Mouse (Mus musculus): ENCODE measurements around the gene Osgepl1. TPM values are rescaled to one million over a fixed set of nuclear protein-coding genes. Genes with fewer than 3 reads are reported as not detected.
"Not testable (repeated sequence)": the region's sequence is repeated elsewhere in the genome, so short reads cannot be mapped to it uniquely, and the experiment has no call there.

Gene Osgepl1
- 28.4 and 28.8 TPM in 2 replicates for polyA plus RNA-seq (2015; fragmentation: Nextera tagmentation; extraction: Ambion mirVana)

- peak within 1 kb of the TSS; percentile 82 for H3K9ac ChIP-seq
- no peaks in the 10 kb centered on the region for H3K27me3 ChIP-seq
- peak within 1 kb of the TSS; percentile 66 for H3K4me2 ChIP-seq
- no peaks in the 10 kb centered on the region for H3K9me3 ChIP-seq (replicated peaks)
- H3K4me3 ChIP-seq = peak within 1 kb of the TSS; percentile 67
- peaks cover 32% of the 10 kb centered on the region for H3K36me3 ChIP-seq (ENCODE audit: poor library complexity, severe bottlenecking)
- peaks cover 16% of the 10 kb centered on the region for H3K4me1 ChIP-seq
- peak within 1 kb of the TSS; percentile 77 for H3K27ac ChIP-seq
- 3% methylated on average over 27 of the region's 27 CpGs for WGBS
- peak; percentile 99 for ATAC-seq
Observed at GRCm38 (mm10) chr1:53312989-53313967, at the start of gene Osgepl1. Gene Osgepl1 (plus strand): TSS chr1:53313624.

DNA sequence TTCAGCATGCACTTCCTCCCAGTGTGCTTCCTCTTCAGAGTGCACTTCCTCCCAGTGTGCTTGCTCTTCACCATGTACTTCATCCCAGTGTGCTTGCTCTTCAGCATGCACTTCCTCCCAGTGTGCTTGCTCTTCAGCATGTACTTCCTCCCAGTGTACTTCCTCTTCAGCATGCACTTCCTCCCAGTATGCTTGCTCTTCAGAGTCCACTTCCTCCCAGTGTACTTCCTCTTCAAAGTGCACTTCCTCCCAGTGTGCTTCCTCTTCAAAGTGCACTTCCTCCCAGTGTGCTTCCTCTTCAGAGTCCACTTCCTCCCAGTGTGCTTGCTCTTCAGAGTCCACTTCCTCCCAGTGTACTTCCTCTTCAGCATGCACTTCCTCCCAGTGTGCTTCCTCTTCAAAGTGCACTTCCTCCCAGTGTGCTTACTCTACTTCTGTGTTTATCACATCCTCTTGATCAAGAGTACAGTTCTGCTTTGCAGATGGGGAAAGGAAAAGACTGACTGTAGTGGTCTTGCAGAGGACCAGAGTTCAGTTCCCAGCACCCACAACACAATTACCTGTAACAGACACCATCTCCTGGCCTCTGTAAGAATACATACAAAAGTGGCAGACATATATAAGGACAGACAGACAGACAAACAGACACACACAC lies 48.3 kb upstream of the Osgepl1 start:
- not testable (repeated sequence) for ATAC-seq

DNA sequence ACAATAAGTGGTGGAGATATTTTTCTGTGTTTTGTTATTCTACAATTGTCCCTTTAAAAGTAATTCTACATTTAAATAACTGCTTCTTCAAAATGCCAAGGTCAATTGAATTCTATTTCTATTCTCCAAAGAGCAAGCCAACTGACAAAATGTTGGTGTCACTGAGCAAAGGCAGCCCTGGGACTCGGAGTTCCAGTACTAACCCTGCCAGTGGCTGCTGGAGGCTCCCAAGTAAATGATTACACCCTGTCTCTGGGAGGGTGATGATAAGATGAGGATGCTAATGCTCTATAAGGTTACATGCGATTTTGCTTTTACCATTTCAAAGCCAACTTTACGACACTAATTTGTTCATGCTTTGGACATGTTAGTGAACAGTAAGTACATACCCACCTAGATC lies 43.5 kb upstream of the Osgepl1 start:
- Histone ChIP-seq H3K27me3 (no peaks in the 10 kb centered on the region), H3K4me3 (no peak overlapping the region), H3K27ac (no peak overlapping the region), H3K9me3 (replicated peaks) (no peaks in the 10 kb centered on the region), H3K36me3 (ENCODE audit: poor library complexity, severe bottlenecking) (peaks cover 8% of the 10 kb centered on the region), H3K9ac (no peak overlapping the region), H3K4me2 (no peak overlapping the region), H3K4me1 (no peaks in the 10 kb centered on the region)
- 93% methylated on average over 3 of the region's 3 CpGs for WGBS
- ATAC-seq = no peak

More for the DNA sequence above, 48.3 kb upstream of the Osgepl1 start:
- peaks cover 13% of the 10 kb centered on the region for H3K36me3 ChIP-seq (ENCODE audit: poor library complexity, severe bottlenecking)
- not testable (repeated sequence) for H3K27me3 ChIP-seq; H3K27ac ChIP-seq; H3K9ac ChIP-seq; H3K4me3 ChIP-seq; H3K4me1 ChIP-seq; H3K4me2 ChIP-seq; H3K9me3 ChIP-seq (replicated peaks)

DNA sequence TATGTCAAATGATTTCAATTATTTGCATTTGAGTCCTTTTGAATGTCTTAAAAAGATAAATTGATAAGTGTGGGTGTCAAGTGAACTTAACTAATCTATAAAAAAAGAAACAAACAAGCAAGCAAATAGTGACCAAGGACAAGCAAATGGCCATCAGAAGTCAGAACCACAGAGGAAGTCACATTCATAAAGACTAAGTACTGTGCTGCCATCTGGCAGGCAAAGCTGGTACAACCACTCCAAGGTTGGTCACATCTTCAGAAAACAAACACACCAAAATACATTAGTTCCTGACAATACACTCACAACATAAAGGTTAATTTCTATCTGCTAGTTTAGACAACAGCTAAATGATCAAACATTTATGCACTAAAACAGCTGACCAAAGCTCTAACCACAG lies 40.8 kb upstream of the Osgepl1 start:
- Histone ChIP-seq H3K9me3 (replicated peaks) (no peaks in the 10 kb centered on the region), H3K27me3 (no peaks in the 10 kb centered on the region), H3K4me1 (no peaks in the 10 kb centered on the region), H3K9ac (no peak overlapping the region), H3K36me3 (ENCODE audit: poor library complexity, severe bottlenecking) (0 out of 2 replicates have a peak, but pooled peaks cover under 1% of the 10 kb centered on the region), H3K27ac (no peak overlapping the region), H3K4me3 (no peak overlapping the region), H3K4me2 (no peak overlapping the region)
- ATAC-seq = no peak

DNA sequence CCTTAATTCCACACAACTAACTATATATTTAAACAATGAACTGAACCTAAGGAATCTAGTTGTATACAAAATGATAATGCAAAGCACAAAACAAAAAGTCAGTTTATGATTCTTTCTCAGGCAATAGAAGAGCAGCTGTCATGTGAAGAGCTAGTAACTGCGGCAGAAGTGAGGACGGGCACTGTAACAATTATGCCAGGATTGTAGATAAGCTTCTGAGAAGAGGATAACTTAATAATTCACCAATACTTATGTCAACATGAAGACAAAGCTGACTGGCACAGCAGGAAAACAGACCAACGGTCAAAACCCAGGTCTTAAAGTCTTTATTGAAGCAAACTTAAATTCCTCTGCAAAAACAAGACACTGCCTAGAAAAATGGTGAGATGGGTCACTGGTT lies 22.2 kb upstream of the Osgepl1 start:
- Histone ChIP-seq H3K4me2 (no peak overlapping the region), H3K36me3 (ENCODE audit: poor library complexity, severe bottlenecking) (no peaks in the 10 kb centered on the region), H3K9me3 (replicated peaks) (no peaks in the 10 kb centered on the region), H3K9ac (no peak overlapping the region), H3K27ac (no peak overlapping the region), H3K4me1 (no peaks in the 10 kb centered on the region), H3K27me3 (no peaks in the 10 kb centered on the region), H3K4me3 (no peak overlapping the region)
- no peak for ATAC-seq
- WGBS = 88% methylated on average over 3 of the region's 3 CpGs

- Histone ChIP-seq H3K9ac (peak within 1 kb of the TSS; percentile 86), H3K9me3 (replicated peaks) (no peaks in the 10 kb centered on the region), H3K27ac (peak within 1 kb of the TSS; percentile 81), H3K4me2 (peak within 1 kb of the TSS; percentile 61), H3K4me3 (peak within 1 kb of the TSS; percentile 67), H3K4me1 (peaks cover 12% of the 10 kb centered on the region), H3K36me3 (ENCODE audit: poor library complexity, severe bottlenecking) (peaks cover 14% of the 10 kb centered on the region; the same call in 1 of the 2 replicates), H3K27me3 (no peaks in the 10 kb centered on the region)
- ATAC-seq = peak; percentile 100
- under 1% methylated on average over 66 of the region's 66 CpGs for WGBS
Observed at GRCm38 (mm10) chr1:53296581-53297383, 16.6 kb upstream of the Osgepl1 start, which contains the start of the genes Pms1, Ormdl1 and Gm28778. Gene Pms1 (minus strand): TSS chr1:53297018. Gene Ormdl1 (plus strand): TSS chr1:53297095. Gene Gm28778 (plus strand): TSS chr1:53297111.

- Histone ChIP-seq H3K4me3 (no peak overlapping the region), H3K27ac (no peak overlapping the region), H3K4me2 (no peak overlapping the region), H3K4me1 (peaks cover 12% of the 10 kb centered on the region), H3K36me3 (ENCODE audit: poor library complexity, severe bottlenecking) (peaks cover 21% of the 10 kb centered on the region; the same call in 1 of the 2 replicates), H3K9ac (no peak overlapping the region), H3K27me3 (no peaks in the 10 kb centered on the region), H3K9me3 (replicated peaks) (no peaks in the 10 kb centered on the region)
- no peak for ATAC-seq
- WGBS = 89% methylated on average over 4 of the region's 4 CpGs
Observed at GRCm38 (mm10) chr1:53300506-53300905, 12.9 kb upstream of the Osgepl1 start.

DNA sequence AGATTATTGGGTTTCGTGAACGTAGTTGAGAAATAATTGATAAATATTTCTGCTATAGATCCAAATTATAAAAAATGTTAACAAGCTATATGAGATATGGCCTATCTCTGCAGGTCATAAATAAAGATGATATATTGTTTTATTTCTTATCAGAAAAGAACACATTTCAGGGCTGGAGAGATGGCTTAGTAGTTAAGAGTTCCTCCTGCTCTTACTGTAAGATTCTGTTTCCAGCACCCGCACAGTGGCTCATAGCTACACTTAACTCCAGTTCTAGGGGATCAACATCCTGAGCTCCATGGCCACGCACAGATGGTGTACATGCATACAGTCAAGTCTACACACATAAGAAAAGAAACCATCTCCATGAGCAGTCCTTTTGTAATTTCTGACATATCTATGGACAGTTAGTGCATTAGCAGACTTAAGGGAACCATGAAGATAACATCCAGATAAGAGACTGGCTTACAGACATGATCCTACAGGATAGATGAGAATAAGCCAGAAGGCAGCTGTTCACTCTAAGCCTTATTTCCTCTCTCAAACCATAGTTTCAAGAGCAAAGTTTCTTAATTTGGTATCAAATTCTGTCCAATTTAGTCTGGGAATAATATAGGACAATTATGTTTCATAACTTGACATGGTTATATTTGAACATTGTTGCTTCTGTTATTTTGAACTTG lies 8.4 kb downstream of the Osgepl1 start:
- H3K4me2 ChIP-seq = no peak overlapping the region
- no peaks in the 10 kb centered on the region for H3K27me3 ChIP-seq
- H3K36me3 ChIP-seq (ENCODE audit: poor library complexity, severe bottlenecking) = peaks cover 37% of the 10 kb centered on the region
- H3K4me3 ChIP-seq = no peak overlapping the region
- H3K9ac ChIP-seq = no peak overlapping the region
- H3K9me3 ChIP-seq (replicated peaks) = no peaks in the 10 kb centered on the region
- WGBS = 98% methylated on average over 4 of the region's 4 CpGs
- no peak overlapping the region for H3K27ac ChIP-seq
- ATAC-seq = no peak
- no peaks in the 10 kb centered on the region for H3K4me1 ChIP-seq

DNA sequence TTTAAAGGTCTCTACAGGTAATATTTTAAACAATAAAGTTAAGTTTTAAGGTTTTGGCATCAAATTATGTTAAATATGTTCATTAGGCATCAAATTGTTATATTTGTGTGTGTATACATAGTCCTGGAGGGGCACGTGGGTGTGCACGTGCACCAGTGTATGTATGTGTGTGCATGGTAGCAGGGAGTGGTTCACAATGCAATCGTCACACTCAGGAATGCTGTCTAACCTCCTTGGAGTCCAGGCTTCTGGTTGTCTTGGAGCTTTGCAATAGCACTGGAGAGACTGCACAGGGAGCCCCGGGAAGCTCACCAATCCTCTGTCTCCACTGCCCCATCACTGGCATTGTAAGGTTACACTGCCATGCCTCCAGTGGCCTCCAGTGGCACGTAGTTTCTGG lies 9.8 kb downstream of the Osgepl1 start:
- Histone ChIP-seq H3K4me1 (no peaks in the 10 kb centered on the region), H3K4me3 (no peak overlapping the region), H3K27me3 (no peaks in the 10 kb centered on the region), H3K9me3 (replicated peaks) (no peaks in the 10 kb centered on the region), H3K4me2 (no peak overlapping the region), H3K36me3 (ENCODE audit: poor library complexity, severe bottlenecking) (peaks cover 26% of the 10 kb centered on the region), H3K27ac (no peak overlapping the region), H3K9ac (no peak overlapping the region)
- ATAC-seq = no peak
- WGBS = 93% methylated on average over 5 of the region's 5 CpGs

DNA sequence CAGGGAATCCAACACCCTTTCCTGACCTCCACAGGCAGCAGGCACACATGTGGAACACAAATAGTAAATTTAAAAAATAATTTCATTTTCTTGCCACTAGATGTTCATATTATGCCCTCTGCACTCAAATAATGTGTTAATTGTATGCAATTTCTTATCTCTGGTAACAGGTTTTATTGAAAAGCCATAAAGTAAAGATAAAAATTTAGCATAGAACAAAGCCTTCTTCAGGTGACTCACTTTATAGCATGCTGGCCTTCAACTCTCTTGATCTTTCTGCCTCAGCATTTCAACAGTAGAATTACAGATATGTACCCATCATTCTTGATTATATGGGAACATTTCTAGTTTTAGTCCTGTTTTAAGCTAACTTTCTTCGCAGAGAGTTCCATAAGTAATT lies 10.9 kb downstream of the Osgepl1 start:
- no peak overlapping the region for H3K4me3 ChIP-seq

GRCm38 (mm10) chr1:53324827-53325494 lies 11.5 kb downstream of the Osgepl1 start:
- 95% methylated on average over 5 of the region's 5 CpGs for WGBS
- Histone ChIP-seq H3K36me3 (ENCODE audit: poor library complexity, severe bottlenecking) (peaks cover 22% of the 10 kb centered on the region), H3K27ac (no peak overlapping the region), H3K27me3 (no peaks in the 10 kb centered on the region), H3K4me3 (no peak overlapping the region), H3K4me2 (no peak overlapping the region), H3K9ac (no peak overlapping the region), H3K9me3 (replicated peaks) (no peaks in the 10 kb centered on the region), H3K4me1 (no peaks in the 10 kb centered on the region)
- no peak for ATAC-seq

More for the DNA sequence above, 10.9 kb downstream of the Osgepl1 start:
- Histone ChIP-seq H3K9me3 (replicated peaks) (no peaks in the 10 kb centered on the region), H3K9ac (no peak overlapping the region), H3K4me1 (no peaks in the 10 kb centered on the region), H3K27me3 (no peaks in the 10 kb centered on the region), H3K27ac (no peak overlapping the region), H3K4me2 (no peak overlapping the region), H3K36me3 (ENCODE audit: poor library complexity, severe bottlenecking) (peaks cover 22% of the 10 kb centered on the region)
- ATAC-seq = no peak
- WGBS = 92% methylated on average over 1 of the region's 1 CpGs
